Mouse (Mus musculus) embryo, embryonic 11 days (tissue): ENCODE data around the gene Grap2.

Source experiments
- DNase-seq: peaks from one replicate; pipeline ENCODE4 v3.0.0-alpha.2; 2015

Gene Grap2

GRCm38 (mm10) chr15:80684786-80685602, 112.6 kb downstream of the Grap2 start:
- DNase-seq, result no peak

- DNase-seq, result peak; percentile 31
These were observed 113.2 kb downstream of the Grap2 start for GRCm38 (mm10) chr15:80685603-80685895.

GRCm38 (mm10) chr15:80688536-80688935, 116.1 kb downstream of the Grap2 start:
- no peak for DNase-seq

GRCm38 (mm10) chr15:80693492-80693891, 121.1 kb downstream of the Grap2 start:
- no peak for DNase-seq

DNA sequence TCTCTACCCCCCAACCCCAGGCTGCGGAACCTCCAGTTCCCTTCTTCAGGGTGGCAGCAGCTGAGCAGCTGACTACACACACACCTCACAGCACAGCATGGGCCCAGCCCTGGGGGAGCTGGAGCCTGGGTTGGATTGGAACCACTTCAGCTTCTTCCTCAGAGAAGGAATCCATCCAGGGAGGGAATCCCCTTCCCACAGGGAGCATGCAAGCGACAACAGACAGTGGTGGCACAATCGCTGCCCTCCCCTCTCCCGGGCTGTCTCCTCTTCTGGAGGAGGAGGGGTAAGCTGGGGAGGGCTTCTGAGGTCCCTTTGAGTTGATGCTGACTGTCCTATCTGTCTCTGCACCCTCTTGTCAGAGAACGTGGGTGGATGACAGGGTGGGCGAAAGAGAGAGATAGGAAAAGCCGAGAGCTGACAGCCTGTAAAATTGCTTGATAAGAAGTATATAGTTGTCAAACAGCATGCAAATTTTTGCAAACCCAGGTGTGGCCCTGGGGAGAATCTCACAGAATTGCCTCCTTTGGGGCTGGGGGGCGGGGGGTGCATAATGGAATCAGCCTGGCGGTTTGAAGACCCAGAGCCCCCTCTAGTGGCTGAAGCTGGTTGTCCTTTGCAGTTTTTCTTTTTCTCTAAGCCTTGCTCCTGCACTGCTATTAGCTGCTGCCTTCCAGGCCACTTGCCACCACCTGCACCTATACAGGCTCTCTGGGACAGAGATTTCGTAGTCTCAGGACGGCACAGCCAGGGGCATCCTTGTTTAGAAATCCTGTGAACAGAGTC, 121.9 kb downstream of the Grap2 start:
- DNase-seq, result peak; percentile 71

GRCm38 (mm10) chr15:80697564-80697963, 125.2 kb downstream of the Grap2 start:
- DNase-seq, result no peak

- no peak for DNase-seq
These were observed 129.3 kb downstream of the Grap2 start for GRCm38 (mm10) chr15:80701481-80702257.
